Mouse (Mus musculus): ENCODE measurements around the gene Gm26566. TPM values are rescaled to one million over a fixed set of nuclear protein-coding genes. Genes with fewer than 3 reads are reported as not detected.

The Gm26566 gene
- polyA plus RNA-seq, 1 experiment from 2014 or later: 1.1 TPM

DNA sequence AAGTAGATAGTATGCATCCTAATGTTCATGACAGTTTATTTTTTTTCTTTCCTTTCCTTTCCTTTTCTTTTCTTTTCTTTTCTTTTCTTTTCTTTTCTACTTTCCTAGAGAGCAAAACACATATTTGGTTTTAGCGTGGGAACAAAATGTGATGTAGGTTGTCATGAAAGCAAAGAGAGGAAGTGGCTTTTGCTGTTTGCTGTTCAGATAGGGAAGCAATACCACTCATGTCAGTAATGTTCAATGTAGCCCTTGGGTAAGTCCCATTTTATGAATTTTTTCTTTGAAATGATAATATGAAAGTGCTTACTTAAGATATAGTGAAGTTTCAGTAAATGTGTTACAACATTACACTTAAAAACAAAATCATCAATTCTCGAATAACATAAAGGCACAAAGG, 28.2 kb upstream of the Gm26566 start:
- no peak overlapping the region for H3K27ac ChIP-seq (ENCODE audit: low read depth)
- no peaks in the 10 kb centered on the region for H3K9me3 ChIP-seq (ENCODE audit: low read depth, low read length)
- H3K4me3 ChIP-seq (ENCODE audit: low read depth, low read length): no peak overlapping the region
- ATAC-seq (ENCODE audit: insufficient read depth): no peak
- TF ChIP-seq CTCF (IDR thresholded peaks at IDR 0.05; ENCODE audit: low read depth): no peak
- H3K4me2 ChIP-seq: no peak overlapping the region
- no peak overlapping the region for H3K9ac ChIP-seq
- H3K27me3 ChIP-seq (ENCODE audit: insufficient read depth, low read length): no peaks in the 10 kb centered on the region
- DNase-seq: no peak
- H3K4me1 ChIP-seq (ENCODE audit: insufficient read depth): no peaks in the 10 kb centered on the region
- H3K36me3 ChIP-seq (ENCODE audit: insufficient read depth): no peaks in the 10 kb centered on the region
- 73% methylated on average over 2 of the region's 2 CpGs for whole genome bisulfite sequencing

- Histone ChIP-seq H3K27ac (ENCODE audit: low read depth) (no peak overlapping the region), H3K4me2 (no peak overlapping the region), H3K4me3 (ENCODE audit: low read depth, low read length) (no peak overlapping the region), H3K27me3 (ENCODE audit: insufficient read depth, low read length) (no peaks in the 10 kb centered on the region), H3K36me3 (ENCODE audit: insufficient read depth) (no peaks in the 10 kb centered on the region), H3K9me3 (ENCODE audit: low read depth, low read length) (no peaks in the 10 kb centered on the region), H3K4me1 (ENCODE audit: insufficient read depth) (no peaks in the 10 kb centered on the region), H3K9ac (no peak overlapping the region)
- peak; percentile 89 for ATAC-seq (ENCODE audit: insufficient read depth)
- 22% methylated on average over 3 of the region's 3 CpGs for WGBS
- TF ChIP-seq CTCF (IDR thresholded peaks at IDR 0.05; ENCODE audit: low read depth): peak; percentile 99
- DNase-seq: peak; percentile 90
These were observed 25.2 kb upstream of the Gm26566 start for GRCm38 (mm10) chr4:88696237-88696884.

GRCm38 (mm10) chr4:88697108-88697507, 24.5 kb upstream of the Gm26566 start:
- H3K4me3 ChIP-seq (ENCODE audit: low read depth, low read length): no peak overlapping the region
- ATAC-seq (ENCODE audit: insufficient read depth): no peak
- H3K4me2 ChIP-seq: no peak overlapping the region
- 58% methylated on average over 6 of the region's 6 CpGs for WGBS
- H3K9me3 ChIP-seq (ENCODE audit: low read depth, low read length): no peaks in the 10 kb centered on the region
- TF ChIP-seq CTCF (IDR thresholded peaks at IDR 0.05; ENCODE audit: low read depth): no peak
- DNase-seq: no peak
- H3K4me1 ChIP-seq (ENCODE audit: insufficient read depth): no peaks in the 10 kb centered on the region
- no peak overlapping the region for H3K27ac ChIP-seq (ENCODE audit: low read depth)
- H3K36me3 ChIP-seq (ENCODE audit: insufficient read depth): no peaks in the 10 kb centered on the region
- H3K9ac ChIP-seq: no peak overlapping the region
- H3K27me3 ChIP-seq (ENCODE audit: insufficient read depth, low read length): no peaks in the 10 kb centered on the region

DNA sequence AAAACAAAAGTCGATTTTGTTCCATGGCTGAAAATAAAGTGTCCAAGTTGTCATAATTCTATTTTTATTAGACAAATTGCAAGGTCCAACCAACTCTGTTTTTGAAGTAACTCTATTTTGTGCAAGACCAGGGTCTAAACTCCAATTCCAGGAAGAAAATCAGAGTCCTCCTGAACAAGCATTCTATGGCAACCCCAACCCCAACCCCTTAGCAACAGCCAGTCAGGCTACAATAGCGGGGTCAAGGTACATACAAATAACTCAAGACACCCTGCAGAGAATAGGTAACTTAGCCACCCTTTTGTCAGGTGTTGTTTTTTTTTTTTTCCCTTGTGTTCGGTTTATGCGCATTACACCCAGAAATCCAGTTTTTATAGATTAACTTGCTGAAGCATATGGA, 23.9 kb upstream of the Gm26566 start:
- TF ChIP-seq CTCF (IDR thresholded peaks at IDR 0.05; ENCODE audit: low read depth): no peak

GRCm38 (mm10) chr4:88698781-88699180, 22.8 kb upstream of the Gm26566 start:
- 81% methylated on average over 5 of the region's 5 CpGs for WGBS
- ATAC-seq (ENCODE audit: insufficient read depth) (no peak), DNase-seq (no peak)
- TF ChIP-seq CTCF (IDR thresholded peaks at IDR 0.05; ENCODE audit: low read depth): no peak
- H3K4me2 ChIP-seq: no peak overlapping the region
- no peaks in the 10 kb centered on the region for H3K4me1 ChIP-seq (ENCODE audit: insufficient read depth)
- no peak overlapping the region for H3K4me3 ChIP-seq (ENCODE audit: low read depth, low read length)
- H3K9ac ChIP-seq: no peak overlapping the region
- H3K27me3 ChIP-seq (ENCODE audit: insufficient read depth, low read length): no peaks in the 10 kb centered on the region
- H3K36me3 ChIP-seq (ENCODE audit: insufficient read depth): no peaks in the 10 kb centered on the region
- no peak overlapping the region for H3K27ac ChIP-seq (ENCODE audit: low read depth)
- H3K9me3 ChIP-seq (ENCODE audit: low read depth, low read length): no peaks in the 10 kb centered on the region

More for the DNA sequence above, 23.9 kb upstream of the Gm26566 start:
- no peaks in the 10 kb centered on the region for H3K4me1 ChIP-seq (ENCODE audit: insufficient read depth)
- no peaks in the 10 kb centered on the region for H3K27me3 ChIP-seq (ENCODE audit: insufficient read depth, low read length)
- H3K4me3 ChIP-seq (ENCODE audit: low read depth, low read length): no peak overlapping the region
- ATAC-seq (ENCODE audit: insufficient read depth) (no peak), DNase-seq (no peak)
- H3K9me3 ChIP-seq (ENCODE audit: low read depth, low read length): no peaks in the 10 kb centered on the region
- H3K4me2 ChIP-seq: no peak overlapping the region
- H3K36me3 ChIP-seq (ENCODE audit: insufficient read depth): no peaks in the 10 kb centered on the region
- H3K27ac ChIP-seq (ENCODE audit: low read depth): no peak overlapping the region
- WGBS: 76% methylated on average over 4 of the region's 4 CpGs
- H3K9ac ChIP-seq: no peak overlapping the region

- Histone ChIP-seq H3K4me2 (no peak overlapping the region), H3K4me3 (ENCODE audit: low read depth, low read length) (no peak overlapping the region), H3K27ac (ENCODE audit: low read depth) (no peak overlapping the region), H3K4me1 (ENCODE audit: insufficient read depth) (no peaks in the 10 kb centered on the region), H3K9me3 (ENCODE audit: low read depth, low read length) (no peaks in the 10 kb centered on the region), H3K36me3 (ENCODE audit: insufficient read depth) (no peaks in the 10 kb centered on the region), H3K27me3 (ENCODE audit: insufficient read depth, low read length) (no peaks in the 10 kb centered on the region), H3K9ac (no peak overlapping the region)
- no peak for TF ChIP-seq CTCF (IDR thresholded peaks at IDR 0.05; ENCODE audit: low read depth)
- ATAC-seq (ENCODE audit: insufficient read depth) (no peak), DNase-seq (no peak)
- 72% methylated on average over 1 of the region's 1 CpGs for WGBS
These were observed 22.3 kb upstream of the Gm26566 start for GRCm38 (mm10) chr4:88699301-88699700.

DNA sequence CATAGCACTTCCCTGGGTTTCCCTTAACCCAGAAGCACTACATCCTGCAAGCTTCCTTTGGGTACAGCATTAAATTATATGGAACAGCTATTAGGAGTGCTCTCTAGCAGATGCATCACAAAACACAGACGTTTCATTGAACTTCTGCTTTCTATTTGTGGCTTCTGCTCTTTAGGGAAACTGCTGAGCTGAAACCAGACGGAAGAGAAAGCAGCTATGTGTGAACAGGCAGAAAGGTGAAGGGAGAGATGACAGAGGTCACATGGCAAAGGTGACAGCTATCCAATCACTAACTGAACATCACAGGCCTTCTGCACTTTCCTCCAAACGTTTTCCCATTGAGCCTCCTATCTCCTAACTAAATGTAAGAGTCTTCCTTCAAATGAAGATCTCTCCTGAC, 15.7 kb upstream of the Gm26566 start:
- Histone ChIP-seq H3K4me2 (no peak overlapping the region), H3K4me1 (ENCODE audit: insufficient read depth) (no peaks in the 10 kb centered on the region), H3K27me3 (ENCODE audit: insufficient read depth, low read length) (no peaks in the 10 kb centered on the region), H3K27ac (ENCODE audit: low read depth) (no peak overlapping the region), H3K9me3 (ENCODE audit: low read depth, low read length) (no peaks in the 10 kb centered on the region), H3K4me3 (ENCODE audit: low read depth, low read length) (no peak overlapping the region), H3K36me3 (ENCODE audit: insufficient read depth) (no peaks in the 10 kb centered on the region), H3K9ac (no peak overlapping the region)
- no peak for DNase-seq
- WGBS: 42% methylated on average over 3 of the region's 3 CpGs
- no peak for TF ChIP-seq CTCF (IDR thresholded peaks at IDR 0.05; ENCODE audit: low read depth)
- ATAC-seq (ENCODE audit: insufficient read depth): no peak

All from lung, embryonic 14.5 days (tissue).